Mouse (Mus musculus) heart, embryonic 10.5 days (tissue): ENCODE measurements around the gene Efcab5. TPM values are rescaled to one million over a fixed set of nuclear protein-coding genes. Genes with fewer than 3 reads are reported as not detected.
"Not testable (repeated sequence)": the region's sequence is repeated elsewhere in the genome, so short reads cannot be mapped to it uniquely, and the experiment has no call there.

Experiments used
- DNase-seq: peaks from one replicate; pipeline ENCODE4 v3.0.0-alpha.2; 2017; ENCODE audit warnings: low spot score
- H3K27ac ChIP-seq: fragments of 300-500 bp; sonication (generic); 2 replicates; pipeline ENCODE4 v1.5.1; 2016; ENCODE audit warnings: mild to moderate bottlenecking
- H3K27me3 ChIP-seq: fragments of 300-500 bp; sonication (generic); 2 replicates; pipeline ENCODE4 v1.6.1; 2016; ENCODE audit warnings: mild to moderate bottlenecking; ENCODE audit not compliant: poor library complexity, insufficient read depth, severe bottlenecking
- H3K36me3 ChIP-seq: fragments of 300-500 bp; sonication (generic); 2 replicates; pipeline ENCODE4 v1.6.1; 2016; ENCODE audit warnings: mild to moderate bottlenecking, moderate library complexity
- H3K4me1 ChIP-seq: fragments of 300-500 bp; sonication (generic); 2 replicates; pipeline ENCODE4 v1.6.1; 2016; ENCODE audit warnings: mild to moderate bottlenecking
- H3K4me3 ChIP-seq: fragments of 300-500 bp; sonication (generic); 2 replicates; pipeline ENCODE4 v1.5.1; 2016; ENCODE audit warnings: mild to moderate bottlenecking, moderate library complexity
- H3K9me3 ChIP-seq: fragments of 300-500 bp; sonication (generic); 2 replicates; pipeline ENCODE4 v1.6.1; 2016; ENCODE audit warnings: mild to moderate bottlenecking, moderate library complexity
- WGBS: fragments of 180-500 bp; shearing (Covaris S2); methylation state at CpG from one replicate; pipeline ENCODE4 v1.1.7; 2016; 5-methylcytosine and 5-hydroxymethylcytosine counted together
- polyA plus RNA-seq: library from polyadenylated mRNA; unstranded; fragments of >200 nt; fragmentation: Nextera tagmentation; extraction: Ambion mirVana; gene quantifications from 2 replicates; pipeline ENCODE4 v1.2.1, GENCODE M21; 2016

The Efcab5 gene
- polyA plus RNA-seq, 1 experiment from 2014 or later, result 0.34 TPM

DNA sequence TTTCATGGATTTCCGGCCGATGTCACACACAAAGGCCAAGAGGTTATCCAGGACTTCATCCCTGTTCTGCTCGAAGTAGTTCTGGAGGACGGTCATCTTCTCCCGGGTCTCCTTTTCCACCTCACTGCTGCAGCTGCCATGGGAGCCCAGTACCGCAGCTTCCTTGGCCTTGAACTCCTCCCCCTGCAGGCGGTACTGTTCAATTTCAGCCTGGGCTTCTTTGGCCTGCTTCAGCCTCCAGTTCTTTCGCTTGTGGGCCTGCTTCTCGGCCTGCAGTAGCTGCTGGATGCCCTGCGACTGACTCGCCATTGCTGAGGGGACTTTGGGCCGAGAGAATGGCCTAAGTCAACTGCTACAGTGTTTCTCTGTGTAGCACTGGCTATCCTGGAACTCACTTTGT is 80.9 kb downstream of the Efcab5 start:
- 77% methylated on average over 12 of the region's 12 CpGs for WGBS
- not testable (repeated sequence) for H3K4me3 ChIP-seq, DNase-seq

DNA sequence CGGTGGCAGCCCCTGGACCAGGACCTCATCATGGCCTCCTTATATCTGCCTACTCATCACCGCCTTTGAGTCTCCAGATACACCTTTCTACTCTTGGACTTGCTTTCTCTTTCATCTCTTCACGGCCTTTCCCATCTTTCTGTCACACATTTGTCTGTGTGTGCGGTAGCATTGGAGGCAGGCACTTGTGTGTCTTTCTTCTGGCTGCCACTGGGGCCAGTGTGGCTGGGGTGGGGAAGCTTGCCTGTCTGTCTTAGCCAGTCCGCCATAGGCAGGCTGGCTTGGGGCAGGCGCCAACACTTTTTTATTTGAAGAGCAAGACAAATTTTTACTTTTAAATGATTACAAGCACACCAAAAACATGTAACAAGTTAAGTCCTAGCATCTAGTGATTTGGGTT is 81.8 kb downstream of the Efcab5 start:
- H3K27ac ChIP-seq, result no peak overlapping the region
- no peaks in the 10 kb centered on the region for H3K27me3 ChIP-seq
- H3K9me3 ChIP-seq, result no peaks in the 10 kb centered on the region
- 90% methylated on average over 6 of the region's 6 CpGs for WGBS
- no peaks in the 10 kb centered on the region for H3K36me3 ChIP-seq
- no peaks in the 10 kb centered on the region for H3K4me1 ChIP-seq
- H3K4me3 ChIP-seq, result no peak overlapping the region
- DNase-seq, result no peak

More for the DNA sequence above, 80.9 kb downstream of the Efcab5 start:
- H3K36me3 ChIP-seq, H3K27me3 ChIP-seq, H3K27ac ChIP-seq, H3K4me1 ChIP-seq, H3K9me3 ChIP-seq: not testable (repeated sequence)

DNA sequence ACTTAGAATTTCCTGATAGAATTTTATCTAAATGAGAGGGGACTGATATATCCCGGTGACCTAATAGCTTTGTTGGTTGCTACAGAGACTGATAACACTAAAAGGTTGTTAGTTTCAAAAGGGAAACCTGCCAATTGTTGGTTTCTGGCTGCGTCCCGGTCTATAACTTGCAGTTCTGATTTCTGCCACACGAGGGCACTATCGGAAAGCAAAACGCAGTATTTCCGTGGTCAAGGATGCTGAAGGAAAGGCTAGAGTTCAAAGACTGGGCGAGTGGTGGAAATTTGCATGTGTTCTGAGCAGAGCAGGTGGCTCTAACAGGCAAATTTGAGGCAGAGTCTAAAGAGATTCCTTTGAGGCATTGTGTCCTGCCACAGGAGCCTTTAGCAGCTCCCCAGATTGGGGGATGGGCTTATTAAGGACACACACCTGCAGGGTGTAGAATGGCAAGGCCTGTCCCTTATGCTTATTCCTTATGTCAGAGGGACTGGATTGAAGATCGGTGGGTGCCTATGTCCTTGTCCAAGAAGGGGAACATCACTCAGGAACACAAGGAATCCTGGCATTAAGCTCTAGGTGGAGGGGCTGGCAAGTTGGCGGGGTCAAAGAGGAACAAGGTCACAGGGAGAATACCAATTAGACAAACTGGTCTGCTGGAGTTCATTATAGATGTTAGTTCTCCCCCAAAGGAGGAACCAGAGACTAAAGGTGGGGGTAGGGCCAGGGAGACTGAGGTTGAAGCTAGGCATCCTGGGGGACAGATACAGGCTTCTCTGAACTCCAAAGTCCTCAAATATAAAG is 88.4 kb downstream of the Efcab5 start:
- Histone ChIP-seq H3K27ac (no peak overlapping the region), H3K36me3 (no peaks in the 10 kb centered on the region), H3K4me3 (no peak overlapping the region), H3K27me3 (peaks cover 6% of the 10 kb centered on the region; the same call in 1 of the 2 replicates), H3K9me3 (no peaks in the 10 kb centered on the region), H3K4me1 (peaks cover 15% of the 10 kb centered on the region)
- WGBS, result 14% methylated on average over 10 of the region's 10 CpGs
- peak; percentile 87 for DNase-seq

DNA sequence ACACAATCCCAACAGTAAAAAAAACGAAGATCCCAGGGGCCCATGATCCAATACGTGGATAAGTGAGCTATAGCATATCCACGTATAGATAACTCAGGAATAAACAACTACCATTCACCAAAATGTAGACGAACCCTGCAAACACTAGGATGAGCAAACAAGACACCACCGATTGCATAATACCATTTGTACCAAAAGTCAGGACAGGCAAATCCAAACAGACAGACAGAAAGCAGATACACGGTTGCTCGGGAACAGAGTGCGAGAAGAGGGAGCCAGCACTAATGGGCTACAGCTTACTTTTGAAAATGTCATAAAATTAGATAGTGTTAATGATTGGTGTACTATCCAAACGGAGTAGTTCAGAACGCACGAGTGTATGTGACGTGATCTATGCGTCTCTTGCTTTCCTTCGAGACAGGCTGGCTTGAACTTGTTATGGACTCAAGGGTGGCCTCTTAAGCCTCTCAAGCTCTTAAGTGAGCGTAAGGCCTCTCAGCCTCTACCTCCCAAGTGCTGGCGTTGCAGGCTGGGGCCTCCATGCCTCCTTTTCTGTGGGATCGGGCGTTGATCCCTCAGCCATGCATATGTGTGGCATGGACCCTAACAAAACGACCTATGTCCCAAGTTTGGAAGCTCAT is 90.3 kb downstream of the Efcab5 start:
- WGBS, result 68% methylated on average over 19 of the region's 19 CpGs
- peak; percentile 47 for DNase-seq
- H3K36me3 ChIP-seq, result no peaks in the 10 kb centered on the region
- H3K4me3 ChIP-seq, result no peak overlapping the region
- H3K27me3 ChIP-seq, result peaks cover 6% of the 10 kb centered on the region; the same call in 1 of the 2 replicates
- no peak overlapping the region for H3K27ac ChIP-seq
- peaks cover 15% of the 10 kb centered on the region for H3K4me1 ChIP-seq
- H3K9me3 ChIP-seq, result no peaks in the 10 kb centered on the region

DNA sequence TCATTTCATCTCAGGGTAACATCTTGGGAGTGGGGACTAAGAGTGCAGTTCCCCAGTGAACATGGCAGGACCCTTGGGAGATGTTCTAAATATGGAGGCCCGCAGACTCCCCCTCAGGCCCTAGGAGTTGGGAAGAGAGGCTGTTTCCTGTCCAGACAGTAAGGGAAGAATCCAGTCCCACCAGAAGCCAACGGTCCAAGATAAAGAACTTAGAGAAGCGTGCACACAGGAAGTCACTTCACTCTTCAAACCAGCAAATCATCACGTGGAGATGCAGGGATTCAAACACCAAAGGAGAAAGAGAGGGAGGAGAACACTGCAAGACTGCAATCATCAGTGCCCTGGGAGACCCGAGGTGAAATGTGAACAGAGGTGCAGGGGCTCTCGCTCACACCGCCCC is 91.8 kb downstream of the Efcab5 start:
- Histone ChIP-seq H3K27ac (peak overlapping the region; percentile 36; the same call in 1 of the 2 replicates), H3K36me3 (no peaks in the 10 kb centered on the region), H3K4me1 (peaks cover 15% of the 10 kb centered on the region), H3K27me3 (peaks cover 6% of the 10 kb centered on the region; the same call in 1 of the 2 replicates), H3K9me3 (no peaks in the 10 kb centered on the region), H3K4me3 (no peak overlapping the region)
- 45% methylated on average over 7 of the region's 7 CpGs for WGBS
- DNase-seq, result no peak

DNA sequence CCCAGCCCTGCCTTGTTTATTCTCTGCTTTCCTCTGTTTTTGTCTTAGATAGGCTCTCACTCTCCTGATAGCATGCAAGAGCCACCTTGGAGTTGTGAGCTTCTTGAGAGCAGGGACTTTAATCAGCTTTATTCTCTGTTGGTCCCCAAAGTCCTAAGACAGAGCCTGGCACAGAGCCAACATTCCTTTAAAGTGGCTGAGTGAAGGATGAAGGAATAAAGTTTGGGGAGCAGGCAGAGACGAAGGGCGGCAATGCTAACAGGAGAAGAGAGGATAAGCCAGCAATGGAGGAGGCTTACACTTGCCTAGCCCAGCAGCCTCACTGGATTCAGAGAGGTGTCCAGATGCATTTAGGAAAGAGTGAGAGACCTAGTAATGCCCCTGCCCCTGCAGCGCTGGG is 92.2 kb downstream of the Efcab5 start:
- peak overlapping the region; percentile 36; the same call in 1 of the 2 replicates for H3K27ac ChIP-seq
- 65% methylated on average over 3 of the region's 3 CpGs for WGBS
- no peak for DNase-seq
- H3K9me3 ChIP-seq, result no peaks in the 10 kb centered on the region
- H3K4me3 ChIP-seq, result no peak overlapping the region
- H3K4me1 ChIP-seq, result peaks cover 15% of the 10 kb centered on the region
- H3K36me3 ChIP-seq, result no peaks in the 10 kb centered on the region
- H3K27me3 ChIP-seq, result peaks cover 6% of the 10 kb centered on the region; the same call in 1 of the 2 replicates

DNA sequence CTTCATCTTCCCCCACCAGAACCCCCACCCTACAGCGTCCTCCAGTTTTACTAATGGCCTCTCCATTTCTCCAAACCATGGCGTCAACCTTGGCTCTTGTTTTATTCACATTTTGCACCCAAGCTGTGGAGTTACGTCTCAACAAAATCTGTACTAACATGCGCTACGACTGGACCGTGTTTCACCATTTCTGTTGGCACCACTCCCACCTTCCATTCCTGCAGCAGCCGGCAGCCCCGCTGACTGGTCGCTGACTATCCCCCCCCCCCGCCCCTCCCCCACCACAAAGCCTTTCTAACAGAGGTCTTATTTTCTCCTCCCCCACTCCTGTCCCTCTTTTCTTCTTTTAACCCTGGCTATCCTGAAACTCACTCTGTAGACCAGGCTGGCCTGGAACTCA is 93.6 kb downstream of the Efcab5 start:
- Histone ChIP-seq H3K4me1 (peaks cover 15% of the 10 kb centered on the region), H3K36me3 (no peaks in the 10 kb centered on the region), H3K27ac (no peak overlapping the region), H3K9me3 (no peaks in the 10 kb centered on the region), H3K27me3 (peaks cover 6% of the 10 kb centered on the region; the same call in 1 of the 2 replicates), H3K4me3 (no peak overlapping the region)
- WGBS, result 64% methylated on average over 10 of the region's 10 CpGs
- no peak for DNase-seq

DNA sequence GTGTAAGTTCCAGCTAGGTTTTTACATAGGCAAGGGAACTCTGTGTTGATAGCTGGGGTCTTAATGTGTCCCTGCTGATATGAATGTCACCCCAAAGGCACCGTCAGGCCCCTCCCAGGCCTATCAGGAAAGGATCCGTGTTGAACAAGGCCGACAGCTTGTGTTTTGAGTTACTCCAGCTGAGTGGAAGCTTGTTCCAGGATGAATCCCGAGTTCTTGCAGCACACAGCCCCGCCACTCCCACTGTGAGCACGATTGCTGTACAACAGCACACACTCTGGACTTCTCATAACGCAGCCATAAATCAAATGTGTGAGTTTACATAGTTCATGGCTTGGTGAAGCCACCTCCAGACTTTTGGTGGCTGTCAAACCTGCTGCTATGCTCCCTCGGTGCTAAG is 94.6 kb downstream of the Efcab5 start:
- Histone ChIP-seq H3K27me3 (peaks cover 2% of the 10 kb centered on the region; the same call in 1 of the 2 replicates), H3K36me3 (no peaks in the 10 kb centered on the region), H3K4me1 (peaks cover 15% of the 10 kb centered on the region), H3K27ac (no peak overlapping the region), H3K4me3 (no peak overlapping the region), H3K9me3 (no peaks in the 10 kb centered on the region)
- WGBS, result 66% methylated on average over 8 of the region's 8 CpGs
- no peak for DNase-seq

DNA sequence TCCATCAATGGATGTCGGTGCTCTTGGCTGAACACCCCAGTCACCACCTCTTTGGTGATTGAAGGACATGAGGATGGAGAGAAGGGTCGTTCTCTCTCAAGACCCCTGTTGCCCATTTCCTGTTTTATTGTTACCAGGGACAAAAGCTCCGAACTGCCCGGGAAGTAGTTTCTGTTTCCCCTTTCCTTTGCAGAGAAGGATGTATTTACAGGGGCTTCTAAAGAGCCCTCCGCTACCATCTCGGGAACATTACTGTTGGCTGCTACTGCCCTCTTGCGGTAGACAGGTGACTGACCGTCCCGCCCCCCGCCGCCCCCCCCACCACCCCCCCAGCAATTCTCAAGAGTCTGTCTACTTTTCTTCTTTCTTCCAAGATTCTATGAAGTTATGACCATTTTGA is 95.6 kb downstream of the Efcab5 start:
- H3K4me1 ChIP-seq, result peaks cover 15% of the 10 kb centered on the region
- H3K27ac ChIP-seq, result no peak overlapping the region
- H3K4me3 ChIP-seq, result peak overlapping the region; percentile 45
- 2% methylated on average over 11 of the region's 11 CpGs for WGBS
- H3K27me3 ChIP-seq, result no peaks in the 10 kb centered on the region
- H3K9me3 ChIP-seq, result no peaks in the 10 kb centered on the region
- H3K36me3 ChIP-seq, result no peaks in the 10 kb centered on the region
- DNase-seq, result no peak

DNA sequence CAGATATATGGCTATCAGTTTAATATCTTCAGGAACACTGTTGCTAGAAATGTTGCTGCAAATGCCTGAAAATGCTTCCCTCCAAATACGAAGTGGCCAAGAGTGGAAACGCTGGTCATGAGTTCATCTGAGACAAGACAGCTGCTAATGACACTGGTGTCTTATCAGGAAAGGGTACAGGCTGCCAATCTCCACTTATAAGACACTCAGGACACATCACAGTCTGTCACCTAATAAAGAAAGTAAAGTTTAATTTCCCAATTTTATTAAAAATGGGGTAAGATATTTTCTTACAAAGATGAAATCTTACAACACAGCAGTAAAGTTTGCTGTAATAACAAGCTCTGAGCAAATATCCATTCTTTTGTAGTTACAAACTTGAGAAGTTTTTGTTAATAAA is 99.6 kb downstream of the Efcab5 start:
- WGBS, result 36% methylated on average over 2 of the region's 2 CpGs
- Histone ChIP-seq H3K4me1 (no peaks in the 10 kb centered on the region), H3K27me3 (0 out of 2 replicates have a peak, but pooled peaks cover under 1% of the 10 kb centered on the region)

DNA sequence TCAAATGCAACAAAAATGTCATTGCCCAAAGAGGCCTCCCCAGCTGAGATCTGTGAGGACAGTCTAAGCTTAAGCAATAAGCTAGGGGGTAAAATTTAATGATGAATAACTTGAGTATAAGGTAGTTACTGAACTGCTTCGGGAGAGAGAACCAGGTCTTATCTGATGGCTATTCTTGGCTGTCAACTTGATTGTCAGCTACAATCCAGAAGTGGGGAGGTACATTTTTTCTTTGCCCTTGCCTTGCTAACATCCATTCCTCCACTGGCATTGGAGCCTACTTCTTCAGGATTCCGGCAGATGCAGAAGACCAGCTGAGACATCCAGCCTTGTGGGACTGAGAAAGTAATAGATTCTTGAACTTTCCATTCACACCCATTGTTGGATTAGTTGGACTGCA is 101.8 kb downstream of the Efcab5 start:
- H3K4me3 ChIP-seq, result no peak overlapping the region
- no peak for DNase-seq
- H3K9me3 ChIP-seq, result no peaks in the 10 kb centered on the region
- 59% methylated on average over 2 of the region's 2 CpGs for WGBS
- H3K36me3 ChIP-seq, result no peaks in the 10 kb centered on the region
- H3K27ac ChIP-seq, result no peak overlapping the region
- H3K4me1 ChIP-seq, result no peaks in the 10 kb centered on the region
- H3K27me3 ChIP-seq, result peaks cover 15% of the 10 kb centered on the region; the same call in 1 of the 2 replicates

More for the DNA sequence above, 99.6 kb downstream of the Efcab5 start:
- H3K27ac ChIP-seq, result no peak overlapping the region
- H3K4me3 ChIP-seq, result no peak overlapping the region
- H3K9me3 ChIP-seq, result no peaks in the 10 kb centered on the region
- no peak for DNase-seq
- H3K36me3 ChIP-seq, result no peaks in the 10 kb centered on the region

DNA sequence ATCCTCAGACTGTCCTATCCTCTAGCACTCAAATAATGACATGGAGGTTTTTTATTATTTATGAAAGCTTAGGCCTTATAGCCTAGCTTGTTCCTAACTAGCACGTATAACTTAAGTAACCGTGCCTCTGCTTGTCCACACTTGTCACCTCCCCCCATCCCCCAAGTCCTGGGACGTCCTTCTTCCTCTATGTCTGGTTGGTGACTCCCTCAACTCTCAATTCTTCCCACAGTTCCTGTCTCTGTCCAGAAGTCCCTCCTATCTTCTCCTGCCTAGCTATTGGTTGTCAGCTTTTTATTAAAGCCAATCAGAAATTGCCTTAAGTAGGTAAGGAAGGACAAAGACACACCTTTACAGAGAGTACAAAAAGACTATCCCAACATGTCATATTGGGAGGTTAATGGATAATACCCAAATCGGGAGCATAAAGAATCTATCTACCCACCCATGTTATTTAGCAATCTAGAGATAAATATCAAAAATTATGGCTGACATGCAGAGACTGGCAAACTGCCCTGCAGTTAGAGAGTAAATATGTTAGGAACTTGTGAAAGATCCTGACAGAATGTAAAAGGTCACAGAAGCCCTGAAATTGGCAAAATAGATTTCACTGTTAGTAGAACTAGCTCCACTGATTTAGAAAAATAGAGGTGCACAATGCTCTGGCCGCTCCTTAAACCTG is 104.6 kb downstream of the Efcab5 start:
- H3K9me3 ChIP-seq, result no peaks in the 10 kb centered on the region
- H3K4me3 ChIP-seq, result no peak overlapping the region
- no peak overlapping the region for H3K27ac ChIP-seq
- H3K36me3 ChIP-seq, result no peaks in the 10 kb centered on the region
- DNase-seq, result no peak
- H3K27me3 ChIP-seq, result peaks cover 22% of the 10 kb centered on the region; the same call in 1 of the 2 replicates
- no peaks in the 10 kb centered on the region for H3K4me1 ChIP-seq
- WGBS, result 58% methylated on average over 5 of the region's 5 CpGs

DNA sequence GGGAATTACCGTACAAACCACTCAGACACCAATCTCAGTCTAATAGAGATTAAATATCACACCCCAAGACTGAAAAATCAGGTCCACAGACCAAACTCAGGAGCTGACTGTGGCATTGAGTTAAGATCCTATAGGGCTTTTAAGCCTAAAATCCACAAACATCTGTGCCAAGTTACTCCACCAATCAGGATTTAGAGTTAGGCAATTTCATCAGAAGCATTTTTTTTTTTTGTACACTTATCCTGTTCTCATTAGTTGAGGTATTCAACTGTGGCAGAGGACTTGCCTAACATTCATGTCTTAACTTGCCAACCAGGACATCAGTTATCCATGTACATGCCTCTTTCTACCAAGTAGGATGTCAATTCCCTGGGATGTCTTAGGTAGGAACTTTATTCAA is 109.4 kb downstream of the Efcab5 start:
- Histone ChIP-seq H3K4me3 (no peak overlapping the region), H3K4me1 (0 out of 2 replicates have a peak, but pooled peaks cover 3% of the 10 kb centered on the region), H3K27ac (no peak overlapping the region), H3K36me3 (peaks cover 20% of the 10 kb centered on the region), H3K9me3 (no peaks in the 10 kb centered on the region), H3K27me3 (peaks cover 22% of the 10 kb centered on the region; the same call in 1 of the 2 replicates)
- DNase-seq, result no peak
- WGBS, result 93% methylated on average over 1 of the region's 1 CpGs
